Mouse (Mus musculus) skeletal muscle tissue, adult 2 months (tissue): ENCODE data around the gene Slc16a11.
A peak's percentile ranks its signal among the peaks of the same experiment; 100 is the strongest.

Experiments used
- DNase-seq: peaks from one replicate; pipeline ENCODE4 v3.0.0-alpha.2; 2012; ENCODE audit warnings: low read depth, low spot score

The Slc16a11 gene

DNA sequence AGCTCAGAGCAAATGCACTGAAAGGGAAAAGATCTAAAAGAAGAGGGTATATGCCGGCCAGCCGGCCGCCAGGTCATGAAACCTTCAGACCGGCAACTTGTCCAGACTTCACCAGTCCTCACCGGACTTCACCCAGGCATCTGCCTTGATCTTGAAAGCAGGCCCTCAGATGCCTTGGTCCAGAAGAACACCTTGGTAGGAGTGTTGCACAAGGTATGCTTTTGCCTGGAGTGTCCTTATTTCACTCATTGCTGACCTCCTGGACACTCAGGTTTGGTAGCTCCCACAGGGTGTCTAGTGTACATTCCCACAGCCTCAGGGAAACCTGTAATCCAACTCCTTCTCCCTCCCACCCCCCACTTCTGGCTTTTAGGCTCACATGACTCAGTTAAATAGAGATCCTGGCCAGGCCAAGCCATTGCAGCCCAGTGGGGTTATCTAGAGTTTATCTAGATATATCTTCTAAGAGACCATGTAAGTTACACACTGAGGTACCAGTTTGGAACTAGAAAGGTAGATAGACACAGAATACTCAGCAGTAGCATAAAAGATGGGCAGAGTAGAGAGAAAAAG is 12.4 kb upstream of the Slc16a11 start:
- DNase-seq, result no peak

DNA sequence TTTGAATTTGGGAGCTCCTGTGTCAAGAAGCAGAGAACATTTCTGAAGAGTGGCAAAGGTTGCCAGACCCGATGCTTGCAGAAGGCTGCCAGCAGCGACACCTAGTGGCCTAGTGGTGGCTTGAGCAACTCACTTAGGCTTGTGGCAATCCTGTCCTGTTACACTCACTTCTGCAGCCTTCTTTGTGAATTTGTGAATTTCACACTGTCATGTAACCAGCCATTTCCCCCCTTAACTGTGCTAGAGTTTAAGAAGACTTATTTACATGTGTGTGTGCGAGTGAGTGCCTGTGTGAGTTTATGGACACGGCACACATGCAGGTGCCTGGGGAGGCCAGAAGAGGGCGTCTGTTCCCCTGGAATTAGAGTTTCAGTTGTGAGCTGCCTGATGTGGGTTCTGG is 10.9 kb upstream of the Slc16a11 start:
- DNase-seq, result peak; percentile 67

- no peak for DNase-seq
These were observed 5.8 kb upstream of the Slc16a11 start for GRCm38 (mm10) chr11:70206801-70207200.

GRCm38 (mm10) chr11:70207283-70207682 is 5.3 kb upstream of the Slc16a11 start:
- DNase-seq, result no peak

- DNase-seq, result no peak
These were observed 3.7 kb upstream of the Slc16a11 start for GRCm38 (mm10) chr11:70208778-70209388.

- DNase-seq, result no peak
These were observed 1.9 kb upstream of the Slc16a11 start for GRCm38 (mm10) chr11:70210681-70211080.

DNA sequence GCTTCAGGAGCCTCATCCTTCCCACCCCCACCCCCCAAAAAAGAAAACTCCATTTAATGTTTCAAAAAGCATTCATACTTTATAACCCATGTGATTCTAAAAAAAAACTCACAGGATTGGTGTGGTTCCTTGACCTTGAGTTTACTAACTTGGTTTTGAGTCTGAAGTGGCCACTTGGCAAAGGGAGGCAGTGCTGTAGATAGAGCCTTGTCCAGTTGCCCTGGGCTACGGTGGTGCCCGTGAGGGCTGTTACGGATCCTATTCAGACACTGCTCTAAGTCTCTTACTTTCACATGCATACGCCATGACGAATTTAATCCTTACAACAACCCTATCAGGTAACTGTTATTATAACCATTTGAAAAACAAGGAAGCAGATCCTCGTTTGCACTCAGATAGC is 580 bp upstream of the Slc16a11 start:
- no peak for DNase-seq

- DNase-seq, result no peak
These were observed 344 bp downstream of the Slc16a11 start for GRCm38 (mm10) chr11:70212896-70213295.

- DNase-seq, result no peak
These were observed 1.2 kb downstream of the Slc16a11 start for GRCm38 (mm10) chr11:70213736-70214135.

GRCm38 (mm10) chr11:70214191-70214855 is 1.8 kb downstream of the Slc16a11 start:
- DNase-seq, result no peak

DNA sequence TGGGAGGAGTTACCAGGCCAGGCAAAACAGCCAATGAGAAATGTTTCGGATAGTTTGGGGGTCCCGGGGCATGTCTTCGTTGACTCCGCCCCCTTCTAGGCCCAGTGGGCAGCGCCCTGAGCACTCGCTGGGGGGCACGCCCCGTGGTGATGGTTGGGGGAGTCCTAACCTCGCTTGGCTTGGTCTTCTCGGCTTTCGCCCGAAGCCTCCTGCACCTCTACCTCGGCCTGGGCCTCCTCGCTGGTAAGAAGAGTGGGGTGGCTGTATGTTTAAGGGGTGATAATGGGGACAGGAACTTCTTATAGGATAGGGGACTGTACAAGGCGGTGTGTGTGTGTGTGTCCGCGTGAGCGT is 2.3 kb downstream of the Slc16a11 start:
- DNase-seq, result no peak

DNA sequence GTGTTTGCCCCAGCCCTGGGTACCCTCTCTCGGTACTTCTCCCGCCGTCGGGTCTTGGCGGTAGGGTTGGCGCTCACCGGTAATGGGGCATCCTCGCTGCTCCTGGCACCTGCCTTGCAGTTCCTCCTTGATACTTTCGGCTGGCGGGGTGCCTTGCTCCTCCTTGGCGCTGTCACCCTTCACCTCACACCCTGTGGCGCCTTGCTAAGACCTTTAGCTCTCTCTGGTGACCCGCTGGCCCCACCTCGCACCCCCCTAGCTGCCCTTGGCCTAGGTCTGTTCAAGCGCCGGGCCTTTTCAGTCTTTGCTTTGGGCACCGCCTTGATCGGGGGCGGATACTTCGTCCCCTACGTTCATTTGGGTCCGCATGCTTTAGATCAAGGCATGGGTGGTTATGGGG is 2.7 kb downstream of the Slc16a11 start:
- DNase-seq, result no peak

- no peak for DNase-seq
These were observed 3.6 kb downstream of the Slc16a11 start for GRCm38 (mm10) chr11:70216103-70216502.

DNA sequence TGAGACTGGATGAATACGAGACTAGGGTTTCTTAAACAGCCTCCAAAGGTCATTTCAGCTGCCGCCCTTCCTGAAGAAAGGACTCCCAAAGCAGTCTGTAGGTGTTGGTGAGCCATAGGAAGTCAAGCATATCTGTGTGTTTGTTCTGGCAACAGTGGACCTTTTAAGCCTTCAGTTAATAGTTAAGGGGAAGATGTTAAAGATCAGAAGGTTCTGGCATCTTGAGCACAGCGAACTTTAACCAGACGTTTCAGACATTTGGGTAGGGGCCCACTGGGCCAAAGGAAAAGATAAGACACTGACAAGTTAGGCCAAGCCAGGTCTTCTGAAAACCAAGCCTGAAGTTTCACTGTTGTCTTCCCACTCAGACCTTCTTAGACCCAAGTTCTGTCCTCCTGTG is 5.5 kb downstream of the Slc16a11 start:
- no peak for DNase-seq

DNA sequence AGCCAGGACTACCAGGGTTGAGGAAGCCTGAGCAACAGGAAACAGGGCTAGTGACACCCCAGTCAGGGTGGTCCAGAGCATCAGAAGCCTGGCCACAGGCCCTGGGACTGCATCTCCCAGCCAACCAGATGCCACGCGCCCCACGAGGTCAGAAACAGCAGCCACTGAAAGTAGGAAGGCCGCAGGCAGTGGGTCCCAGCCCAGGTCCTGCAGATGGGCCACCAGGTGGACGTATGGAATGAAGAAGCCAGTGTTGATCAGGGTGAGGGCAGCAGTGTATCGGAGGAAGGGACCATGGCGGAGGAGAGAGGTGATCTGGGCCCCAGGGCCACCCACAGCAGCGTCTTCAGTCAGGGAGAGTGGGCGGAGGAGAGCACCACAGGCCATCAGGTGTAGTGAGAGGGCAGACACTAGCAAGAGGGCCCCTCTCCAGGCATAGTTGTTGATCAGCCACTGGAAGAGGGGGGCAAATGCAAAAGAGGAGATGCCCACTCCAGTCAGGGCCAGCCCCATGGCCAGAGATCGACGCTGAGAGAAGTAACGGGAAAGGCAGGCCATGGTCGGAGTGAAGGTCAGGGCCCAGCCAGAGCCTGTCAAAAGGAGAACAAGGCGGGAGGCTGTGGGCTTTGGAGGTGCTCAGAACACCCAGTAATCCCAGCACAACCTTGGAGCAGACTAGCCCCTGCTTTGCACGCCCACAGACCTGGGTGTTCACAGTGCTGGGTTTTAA is 6.4 kb downstream of the Slc16a11 start:
- DNase-seq, result no peak

GRCm38 (mm10) chr11:70219873-70220272 is 7.3 kb downstream of the Slc16a11 start:
- no peak for DNase-seq

DNA sequence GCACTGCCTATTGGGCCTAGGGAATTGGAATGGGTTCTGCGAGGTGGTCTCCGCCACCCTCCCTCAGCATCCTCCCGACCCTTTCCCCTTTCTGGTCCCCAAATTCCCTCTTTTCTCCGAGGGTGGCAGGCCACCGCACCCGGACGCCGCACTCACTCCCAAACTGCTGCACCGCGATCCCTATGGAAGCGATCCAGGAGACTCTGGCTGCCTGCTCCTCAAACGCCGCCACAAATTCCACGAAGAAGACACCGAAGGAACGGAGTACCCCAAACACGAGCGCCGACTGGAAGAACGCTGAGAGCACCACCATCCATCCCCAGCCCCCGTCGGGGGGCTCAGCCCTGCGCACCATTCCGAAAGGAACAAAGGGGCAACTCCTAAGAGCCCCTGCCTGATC is 7.8 kb downstream of the Slc16a11 start:
- DNase-seq, result no peak

GRCm38 (mm10) chr11:70220731-70221602 is 8.4 kb downstream of the Slc16a11 start, which contains the start of gene Slc16a13:
Slc16a13 (minus strand) TSS chr11:70221064.
- DNase-seq, result peak; percentile 90

GRCm38 (mm10) chr11:70221603-70222500 is 9.3 kb downstream of the Slc16a11 start:
- DNase-seq, result no peak

DNA sequence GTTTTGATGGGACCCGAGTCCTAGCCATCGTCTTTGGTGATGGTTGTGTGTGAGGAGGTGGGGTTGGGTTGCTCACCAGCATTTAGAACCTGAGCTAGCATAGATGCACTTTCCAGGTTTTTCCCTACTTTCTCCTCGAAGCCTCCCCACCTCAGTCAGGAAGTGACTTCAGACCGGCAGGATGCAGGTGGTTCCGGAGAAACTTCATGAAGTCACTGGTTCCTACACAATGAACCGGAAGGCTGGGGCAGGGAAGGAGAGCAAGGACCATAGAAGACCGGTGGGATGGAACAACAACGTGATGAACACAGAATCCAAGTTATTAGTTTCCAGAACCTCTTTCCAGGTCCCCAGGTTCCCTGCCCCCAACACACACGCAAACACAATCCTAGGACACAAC is 11.2 kb downstream of the Slc16a11 start:
- DNase-seq, result no peak
